Mouse (Mus musculus) mammary gland, adult 2 months (tissue): ENCODE measurements around the gene Edem2. TPM values are rescaled to one million over a fixed set of nuclear protein-coding genes. Genes with fewer than 3 reads are reported as not detected.

Experiments
- polyA plus RNA-seq: library from polyadenylated mRNA; depleted of rRNA; stranded (reverse); fragments of >200 nt; gene quantifications from 2 replicates; pipeline ENCODE4 v1.2.3, GENCODE M21; 2012; ENCODE audit warnings: low replicate concordance; rRNA removed

Edem2 gene
- polyA plus RNA-seq, result 39.5 and 56.7 TPM in 2 replicates

GRCm38 (mm10) chr2:155729158-155729645 lies at the start of gene Edem2:
Gene Edem2, minus strand, starts transcription at chr2:155729475.

GRCm38 (mm10) chr2:155774927-155775684 lies 45.8 kb upstream of the Edem2 start, which contains the start of gene Mmp24:
Gene Mmp24, plus strand, starts transcription at chr2:155775342.

GRCm38 (mm10) chr2:155751014-155751786 lies 21.9 kb upstream of the Edem2 start, which contains the start of gene Procr:
Gene Procr, plus strand, starts transcription at chr2:155751117.

GRCm38 (mm10) chr2:155735766-155736165 lies 6.5 kb upstream of the Edem2 start, which contains the start of gene Gm17581:
Gene Gm17581, minus strand, starts transcription at chr2:155735866.

GRCm38 (mm10) chr2:155691723-155692493 lies 37.4 kb downstream of the Edem2 start, which contains the start of gene Trpc4ap:
Gene Trpc4ap, minus strand, starts transcription at chr2:155692384.

Other genes with a start within 250 kb of the Edem2 start
- gene Acss2, start 211.5 kb downstream of the Edem2 start, polyA plus RNA-seq, result 251 and 371 TPM in 2 replicates
- 8.9 and 14.3 TPM in 2 replicates for gene Ggt7, start 211.2 kb downstream of the Edem2 start, polyA plus RNA-seq
- gene Gss, start 136.7 kb downstream of the Edem2 start, polyA plus RNA-seq, result 17.8 and 20.1 TPM in 2 replicates
- gene Myh7b, start 118.3 kb downstream of the Edem2 start, polyA plus RNA-seq, result 0.11 TPM in 1 of 2 replicates, not detected in the other
- 170 and 221 TPM in 2 replicates for gene Trpc4ap, start 37.1 kb downstream of the Edem2 start, polyA plus RNA-seq
- not detected in 2 replicates for gene Gm17581, start 6.4 kb upstream of the Edem2 start, polyA plus RNA-seq
- gene Procr, start 21.6 kb upstream of the Edem2 start, polyA plus RNA-seq, result 16.3 and 20.4 TPM in 2 replicates
- 0.07 and 0.10 TPM in 2 replicates for gene Mmp24, start 45.9 kb upstream of the Edem2 start, polyA plus RNA-seq
- 70.9 and 110 TPM in 2 replicates for gene BC029722, start 90.0 kb upstream of the Edem2 start, polyA plus RNA-seq
- 103 and 117 TPM in 2 replicates for gene Eif6, start 97.5 kb upstream of the Edem2 start, polyA plus RNA-seq
- gene Fam83c, start 105.4 kb upstream of the Edem2 start, polyA plus RNA-seq, result 0.04 and 0.36 TPM in 2 replicates
- 17.9 and 69.2 TPM in 2 replicates for gene Uqcc1, start 200.8 kb upstream of the Edem2 start, polyA plus RNA-seq
- gene Gm15557, start 211.3 kb upstream of the Edem2 start, polyA plus RNA-seq, result not detected in 2 replicates
- gene Gdf5, start 215.9 kb upstream of the Edem2 start, polyA plus RNA-seq, result 0.63 and 1.0 TPM in 2 replicates
- 10.2 and 10.8 TPM in 2 replicates for gene Cep250, start 227.0 kb upstream of the Edem2 start, polyA plus RNA-seq